Mouse (Mus musculus) stomach, postnatal 0 days (tissue): ENCODE data around the gene Atf2. TPM values are rescaled to one million over a fixed set of nuclear protein-coding genes. Genes with fewer than 3 reads are reported as not detected.

ENCODE experiments used
- ATAC-seq: fragments of 200-750 bp; cut with Nextera tagmentation; 2 replicates; pipeline ENCODE4 v1.8.0; 2017; ENCODE audit not compliant: low FRiP score, low TSS enrichment
- DNase-seq: peaks from one replicate; pipeline ENCODE4 v3.0.0-alpha.2; 2016; ENCODE audit warnings: low spot score
- H3K27ac ChIP-seq: fragments of 300-500 bp; sonication (generic); replicated peaks from 2 replicates; pipeline ENCODE4 v1.5.1; 2014; ENCODE audit warnings: mild to moderate bottlenecking, control low read depth
- H3K27me3 ChIP-seq: fragments of 300-500 bp; sonication (generic); 2 replicates; pipeline ENCODE4 v1.6.1; 2014; ENCODE audit warnings: low read length; ENCODE audit not compliant: control insufficient read depth, insufficient read depth
- H3K36me3 ChIP-seq: fragments of 300-500 bp; sonication (generic); 2 replicates; pipeline ENCODE4 v1.6.1; 2014; ENCODE audit warnings: low read length, mixed read lengths; ENCODE audit not compliant: control insufficient read depth, insufficient read depth
- H3K4me1 ChIP-seq: fragments of 300-500 bp; sonication (generic); replicated peaks from 2 replicates; pipeline ENCODE4 v1.6.1; 2014; ENCODE audit warnings: antibody characterized with exemption; ENCODE audit not compliant: control insufficient read depth, insufficient read depth
- H3K4me2 ChIP-seq: fragments of 300-500 bp; sonication (generic); replicated peaks from 2 replicates; pipeline ENCODE4 v1.6.1; 2014; ENCODE audit warnings: low read depth, mild to moderate bottlenecking, control low read depth, moderate library complexity
- H3K4me3 ChIP-seq: fragments of 300-500 bp; sonication (generic); 2 replicates; pipeline ENCODE4 v1.5.1; 2014; ENCODE audit warnings: low read depth, low read length, control low read depth
- H3K9ac ChIP-seq: fragments of 300-500 bp; sonication (generic); 2 replicates; pipeline ENCODE4 v1.6.1; 2014; ENCODE audit warnings: mild to moderate bottlenecking, low read length, control low read depth, mixed read lengths
- H3K9me3 ChIP-seq: fragments of 300-500 bp; sonication (generic); 2 replicates; pipeline ENCODE4 v1.6.1; 2016; ENCODE audit warnings: low read length; ENCODE audit not compliant: control insufficient read depth
- CTCF ChIP-seq: IDR thresholded peaks from 2 replicates; pipeline ENCODE4 v1.5.1; 2016; ENCODE audit warnings: antibody characterized with exemption, low read depth, mild to moderate bottlenecking, moderate library complexity
- EP300 ChIP-seq: optimal IDR thresholded peaks from 2 replicates; pipeline ENCODE3; 2016; ENCODE audit warnings: antibody characterized with exemption
- WGBS: fragments of 180-500 bp; shearing (Covaris S2); extraction: QIAGEN DNeasy Blood & Tissue Kit; methylation state at CpG from one replicate; pipeline ENCODE4 v1.1.7; 2014; 5-methylcytosine and 5-hydroxymethylcytosine counted together
- polyA plus RNA-seq: library from polyadenylated mRNA; unstranded; fragments of >200 nt; fragmentation: Nextera tagmentation; extraction: Ambion mirVana; gene quantifications from 2 replicates; pipeline ENCODE4 v1.2.1, GENCODE M21; 2015

Atf2 gene
- polyA plus RNA-seq, 1 experiment from 2014 or later = 21.4 TPM

GRCm38 (mm10) chr2:73775683-73776310 is 116.6 kb downstream of the Atf2 start:
- WGBS = 2% methylated on average over 22 of the region's 22 CpGs
- TF ChIP-seq EP300 (no peak), CTCF (no peak)
- peak overlapping the region; percentile 63 for H3K9ac ChIP-seq

DNA sequence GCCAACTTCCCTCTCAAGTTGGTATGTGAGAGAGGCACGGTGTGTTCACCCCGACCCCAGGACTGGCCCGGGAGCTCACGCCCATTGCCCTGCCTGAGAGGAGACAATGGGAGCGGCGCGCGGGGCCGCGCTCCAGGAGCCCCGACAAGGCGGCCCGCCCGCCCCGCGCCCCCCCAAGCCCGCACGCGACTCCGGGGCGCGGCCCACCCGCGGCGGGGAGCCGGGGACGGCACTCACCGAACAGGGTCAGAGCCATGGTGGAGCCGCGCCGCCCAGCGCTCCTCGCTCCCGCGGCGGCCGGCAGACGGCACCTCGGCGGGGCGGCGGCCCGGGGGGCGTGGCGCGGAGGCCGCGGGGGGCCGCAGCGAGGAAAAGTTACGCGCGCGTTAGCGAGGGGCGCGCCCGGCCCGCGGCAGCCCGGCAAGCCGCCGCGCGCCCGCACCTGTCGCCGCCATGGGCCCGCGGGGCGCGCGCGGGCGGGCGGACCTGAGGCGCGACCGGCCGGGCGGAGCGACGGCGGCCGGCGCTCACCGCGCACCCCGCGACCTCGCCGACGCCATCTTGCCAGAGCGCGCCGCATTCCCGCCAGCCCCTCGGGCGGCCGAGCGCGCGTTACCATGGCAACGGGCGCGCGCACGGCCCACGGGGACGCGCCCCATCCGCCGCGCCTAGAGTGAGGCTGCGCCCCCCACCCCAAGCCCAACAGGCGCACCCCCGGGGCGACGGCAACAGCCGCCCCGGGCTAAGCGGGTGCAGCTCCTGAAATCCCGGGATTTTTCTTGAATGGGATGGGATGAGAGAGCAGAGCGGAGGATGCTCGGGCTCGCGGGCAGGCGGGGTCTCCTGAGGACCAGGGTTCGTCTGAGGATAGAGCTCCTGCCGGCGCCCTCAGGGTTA is 117.4 kb downstream of the Atf2 start, which contains the start of gene Chn1:
Chn1 (minus strand) TSS at position 561 of the 897 bp plus-strand sequence.
- TF ChIP-seq CTCF = no peak
- no peak for TF ChIP-seq EP300
- DNase-seq (peak; percentile 62), ATAC-seq (peak; percentile 89)
- no peaks in the 10 kb centered on the region for H3K9me3 ChIP-seq
- H3K27me3 ChIP-seq = no peaks in the 10 kb centered on the region
- H3K27ac ChIP-seq = no peak within 1 kb of the TSS; the same call in 1 of the 2 replicates
- H3K36me3 ChIP-seq = no peaks in the 10 kb centered on the region
- peak within 1 kb of the TSS; percentile 63 for H3K9ac ChIP-seq
- WGBS = under 1% methylated on average over 54 of the region's 131 CpGs
- no peaks in the 10 kb centered on the region for H3K4me1 ChIP-seq
- H3K4me3 ChIP-seq = peak within 1 kb of the TSS; percentile 77
- H3K4me2 ChIP-seq = peak within 1 kb of the TSS; percentile 91

More at GRCm38 (mm10) chr2:73775683-73776310, 116.6 kb downstream of the Atf2 start:
- no peak for DNase-seq
- no peak overlapping the region for H3K27ac ChIP-seq
- no peak for ATAC-seq
- no peaks in the 10 kb centered on the region for H3K27me3 ChIP-seq
- H3K4me3 ChIP-seq = peak overlapping the region; percentile 77
- H3K36me3 ChIP-seq = no peaks in the 10 kb centered on the region
- H3K9me3 ChIP-seq = no peaks in the 10 kb centered on the region
- no peaks in the 10 kb centered on the region for H3K4me1 ChIP-seq
- peak overlapping the region; percentile 91 for H3K4me2 ChIP-seq

- 38% methylated on average over 1 of the region's 1 CpGs for WGBS
- Histone ChIP-seq H3K27ac (no peak overlapping the region), H3K4me2 (no peak overlapping the region)
Measured at GRCm38 (mm10) chr2:73772945-73773344, 119.5 kb downstream of the Atf2 start.

GRCm38 (mm10) chr2:73768669-73769068 is 123.8 kb downstream of the Atf2 start:
- ATAC-seq (no peak), DNase-seq (no peak)
- Histone ChIP-seq H3K4me1 (no peaks in the 10 kb centered on the region), H3K36me3 (no peaks in the 10 kb centered on the region), H3K4me3 (no peak overlapping the region), H3K27me3 (no peaks in the 10 kb centered on the region), H3K9me3 (no peaks in the 10 kb centered on the region), H3K27ac (no peak overlapping the region), H3K9ac (no peak overlapping the region), H3K4me2 (no peak overlapping the region)
- WGBS = 79% methylated on average over 4 of the region's 4 CpGs
- TF ChIP-seq CTCF (no peak), EP300 (no peak)

More at GRCm38 (mm10) chr2:73772945-73773344, 119.5 kb downstream of the Atf2 start:
- H3K27me3 ChIP-seq = no peaks in the 10 kb centered on the region
- no peaks in the 10 kb centered on the region for H3K36me3 ChIP-seq
- ATAC-seq (no peak), DNase-seq (no peak)
- no peak overlapping the region for H3K9ac ChIP-seq
- TF ChIP-seq EP300 (no peak), CTCF (no peak)
- no peaks in the 10 kb centered on the region for H3K4me1 ChIP-seq
- no peak overlapping the region for H3K4me3 ChIP-seq
- H3K9me3 ChIP-seq = no peaks in the 10 kb centered on the region

Other genes with a start within 250 kb of the Atf2 start
- 7.4 and 9.4 TPM in 2 replicates for gene Chn1, start 117.3 kb downstream of the Atf2 start, polyA plus RNA-seq
- 1,360 and 1,478 TPM in 2 replicates for gene Atp5g3, start 18.7 kb upstream of the Atf2 start, polyA plus RNA-seq